Mouse (Mus musculus): ENCODE data around the gene Gdf7. TPM values are rescaled to one million over a fixed set of nuclear protein-coding genes. Genes with fewer than 3 reads are reported as not detected.

The Gdf7 gene
- total RNA-seq, 2 experiments from 2014 or later: 0.48 TPM; not detected in 1

Other genes starting within 250 kb of the Gdf7 start
- gene Ldah, start 93.8 kb downstream of the Gdf7 start, total RNA-seq (2021): 10 to 100 TPM; 26.0 to 30.0 TPM
- 10 to 100 TPM; 11.3 to 15.1 TPM for gene Hs1bp3, start 11.5 kb upstream of the Gdf7 start, total RNA-seq (2021)
- 100 to 1,000 TPM; 167 to 177 TPM for gene Rhob, start 198.1 kb upstream of the Gdf7 start, total RNA-seq (2021)